14 mouse cellular contexts compared by ENCODE assay signal in the genomic region with DNA sequence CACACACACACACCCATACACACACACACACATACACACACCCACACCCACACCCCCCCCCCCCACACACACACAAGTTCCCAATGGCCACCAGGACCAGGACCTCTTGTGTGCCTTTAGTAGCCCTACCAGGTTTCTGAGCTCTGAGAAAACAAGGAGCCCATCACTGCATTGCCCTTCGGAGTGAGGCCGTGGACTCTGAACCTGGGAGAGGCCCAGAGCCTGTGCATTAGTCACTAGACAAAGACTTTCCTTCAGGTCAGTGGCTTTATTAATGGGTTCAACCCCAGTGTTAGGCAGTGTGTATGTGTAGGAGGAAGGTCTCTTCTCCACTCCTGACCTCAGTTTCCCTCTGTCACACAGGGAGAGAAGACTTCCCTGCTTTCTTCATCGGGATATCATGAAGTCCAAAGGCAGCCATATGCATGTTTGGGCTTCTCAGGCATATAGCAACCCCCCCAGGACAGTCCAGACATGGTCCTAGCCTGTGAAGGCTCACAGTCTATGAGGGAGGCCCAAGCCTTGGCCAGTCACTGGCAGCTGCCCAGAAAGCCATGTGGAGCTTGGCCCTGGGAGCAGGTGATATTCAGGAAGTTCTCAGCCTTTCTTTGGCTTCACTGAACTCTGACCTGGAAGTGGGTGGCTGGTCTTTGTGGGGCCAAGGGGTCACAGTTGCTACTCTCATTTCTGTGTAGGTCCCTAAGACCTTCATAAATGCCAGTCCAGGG. TPM values are rescaled to one million over a fixed set of nuclear protein-coding genes. Genes with fewer than 3 reads are reported as not detected.
DNase-seq lines count a peak whose midpoint lies in the region; TF ChIP-seq lines count a peak whose summit lies in the region.
"Had no signal": no experiment of that assay in that cellular context is flagged by ENCODE, and none has a peak within 500 bp of the region (broad histone marks: within the 10 kb centered on the region; RNA-seq: fewer than 3 reads in every experiment).

No protein-coding gene starts in this region.

- TF ChIP-seq CTCF in gastrocnemius, adult 2 months (IDR thresholded peaks at IDR 0.05): no peak

- no peak overlapping the region for H3K4me3 ChIP-seq in gastrocnemius, adult 2 months
- H3K4me3 ChIP-seq: embryonic facial prominence, embryonic 12.5 days; forebrain, embryonic 12.5 days; liver, embryonic 15.5 days had no signal

- no peak for DNase-seq in gastrocnemius, adult 2 months
- DNase-seq in gastrocnemius, adult 8-10 months (ENCODE audit: low spot score in 2 of 2): no peak
- peak; percentile 63 for DNase-seq in adrenal gland, postnatal 10 days
- peak; percentile 67 to 69 for DNase-seq in cerebellum, postnatal 14 days
- peak; percentile 71 to 83 for DNase-seq in kidney, postnatal 25 days
- DNase-seq in layer of hippocampus, postnatal 14 days (ENCODE audit: low spot score in 2 of 2): no peak
- no peak for DNase-seq in lung, postnatal 14 days
- no peak for DNase-seq in lung, postnatal 10 days

- intact Hi-C loops in gastrocnemius, adult 2 months (cut with DNase I): loop anchor here (2.0 to 10.0 kb wide), 4 partner anchors 91 to 358 kb away; partner anchors contain the start of gene Ctsf

- H3K27ac ChIP-seq in gastrocnemius, adult 2 months: peak overlapping the region; percentile 60
- H3K27ac ChIP-seq: forebrain, embryonic 12.5 days had no signal

RNA-seq across cellular contexts. Expression of gene 2010003K11Rik, which starts 1.7 kb away (rescaled TPM):
- total RNA-seq in gastrocnemius, adult 2 months (2021): not detected
- total RNA-seq in gastrocnemius, adult 8-10 months (2022): under 1 TPM in 3 of 4 experiments, not detected in 1; 0.22 to 0.25 (median 0.24) TPM
- total RNA-seq in adrenal gland, postnatal 10 days (2021): 10 to 100 TPM in 1 of 2 experiments, 1 to 10 TPM in 1; 9.4 to 16.1 TPM
- total RNA-seq in layer of hippocampus, postnatal 14 days (2021): not detected
- total RNA-seq: left cerebral cortex, postnatal 10 days; megakaryocyte progenitor cell, adult 5-6 weeks; neutrophil, adult 5-6 weeks had no signal

RNA-seq across cellular contexts. Expression of gene Pcx, which starts 13.6 kb away (rescaled TPM):
- 100 to 1,000 TPM in 1 of 2 experiments, 10 to 100 TPM in 1; 94.6 to 119 TPM for total RNA-seq in gastrocnemius, adult 2 months (2021)
- 100 to 1,000 TPM in 2 of 4 experiments, 10 to 100 TPM in 2; 60.2 to 229 (median 114) TPM for total RNA-seq in gastrocnemius, adult 8-10 months (2022)
- 100 to 1,000 TPM; 330 to 427 TPM for total RNA-seq in adrenal gland, postnatal 10 days (2021)
- 10 to 100 TPM; 56.6 to 63.9 TPM for total RNA-seq in layer of hippocampus, postnatal 14 days (2021)

RNA-seq across cellular contexts. Expression of gene Syt12, which starts 19.5 kb away (rescaled TPM):
- 1 to 10 TPM; 6.8 to 7.6 TPM for total RNA-seq in gastrocnemius, adult 2 months (2021)
- 1 to 10 TPM; 1.8 to 4.7 (median 2.2) TPM for total RNA-seq in gastrocnemius, adult 8-10 months (2022)
- 10 to 100 TPM; 18.8 to 22.7 TPM for total RNA-seq in adrenal gland, postnatal 10 days (2021)
- 10 to 100 TPM; 34.7 to 37.7 TPM for total RNA-seq in layer of hippocampus, postnatal 14 days (2021)
- total RNA-seq: megakaryocyte progenitor cell, adult 5-6 weeks; neutrophil, adult 5-6 weeks had no signal

RNA-seq across cellular contexts. Expression of gene Rhod, which starts 57.5 kb away (rescaled TPM):
- total RNA-seq in gastrocnemius, adult 2 months (2021): under 1 TPM; 0.28 to 0.73 TPM
- under 1 TPM; 0.39 to 0.64 (median 0.55) TPM for total RNA-seq in gastrocnemius, adult 8-10 months (2022)
- total RNA-seq in adrenal gland, postnatal 10 days (2021): 10 to 100 TPM; 13.7 to 15.4 TPM
- total RNA-seq in layer of hippocampus, postnatal 14 days (2021): 1 to 10 TPM; 2.0 to 2.2 TPM
- total RNA-seq: megakaryocyte progenitor cell, adult 5-6 weeks; neutrophil, adult 5-6 weeks had no signal

Comparison
In these comparisons a context has a peak if more than half of its experiments do, and no peak if none do; other contexts are left out.
1. DNase-seq: peak in adrenal gland, postnatal 10 days (single experiment), cerebellum, postnatal 14 days (2 of 2) and kidney, postnatal 25 days (2 of 2); none in gastrocnemius, adult 2 months (single experiment), gastrocnemius, adult 8-10 months (0 of 2), layer of hippocampus, postnatal 14 days (0 of 2), lung, postnatal 14 days (single experiment) and lung, postnatal 10 days (single experiment).
2. RNA of gene 2010003K11Rik, which starts 1.7 kb away (total RNA-seq): 9.4 to 16.1 TPM in adrenal gland, postnatal 10 days; 0.22 to 0.25 TPM in gastrocnemius, adult 8-10 months, not detected in layer of hippocampus, postnatal 14 days and not detected in gastrocnemius, adult 2 months; every median in the first group is over 4 times any median in the second.